Mouse (Mus musculus) limb, embryonic 14.5 days (tissue): ENCODE measurements around the gene Eif2b5. TPM values are rescaled to one million over a fixed set of nuclear protein-coding genes. Genes with fewer than 3 reads are reported as not detected.

Experiments
- ATAC-seq: fragments of 200-750 bp; cut with Nextera tagmentation; 2 replicates; pipeline ENCODE4 v1.8.0; 2017; ENCODE audit warnings: low read depth, moderate number of reproducible peaks, moderate TSS enrichment; ENCODE audit not compliant: low FRiP score
- DNase-seq: peaks from one replicate; pipeline ENCODE4 v3.0.0-alpha.2; 2015; ENCODE audit warnings: low spot score
- H3K27ac ChIP-seq: fragments of 300-500 bp; sonication (generic); replicated peaks from 2 replicates; pipeline ENCODE4 v1.5.1; 2014; ENCODE audit warnings: low read depth, mild to moderate bottlenecking, low read length, moderate library complexity, mixed read lengths
- H3K27me3 ChIP-seq: fragments of 300-500 bp; sonication (generic); 2 replicates; pipeline ENCODE4 v1.6.1; 2014; ENCODE audit warnings: low read length, mixed read lengths; ENCODE audit not compliant: control insufficient read depth, insufficient read depth
- H3K36me3 ChIP-seq: fragments of 300-500 bp; sonication (generic); 2 replicates; pipeline ENCODE4 v1.6.1; 2014; ENCODE audit warnings: mild to moderate bottlenecking, low read length, moderate library complexity, mixed read lengths; ENCODE audit not compliant: control insufficient read depth, insufficient read depth
- H3K4me1 ChIP-seq: fragments of 300-500 bp; sonication (generic); 2 replicates; pipeline ENCODE4 v1.6.1; 2014; ENCODE audit warnings: antibody characterized with exemption, low read length, mixed read lengths; ENCODE audit not compliant: control insufficient read depth, insufficient read depth
- H3K4me2 ChIP-seq: fragments of 300-500 bp; sonication (generic); replicated peaks from 2 replicates; pipeline ENCODE4 v1.6.1; 2014; ENCODE audit warnings: low read depth, mild to moderate bottlenecking, low read length, moderate library complexity; ENCODE audit not compliant: severe bottlenecking
- H3K4me3 ChIP-seq: fragments of 300-500 bp; sonication (generic); replicated peaks from 2 replicates; pipeline ENCODE4 v1.5.1; 2014; ENCODE audit warnings: low read length
- H3K9ac ChIP-seq: fragments of 300-500 bp; sonication (generic); 2 replicates; pipeline ENCODE4 v1.6.1; 2014; ENCODE audit warnings: mild to moderate bottlenecking, low read depth, low read length, moderate library complexity; ENCODE audit not compliant: severe bottlenecking
- H3K9me3 ChIP-seq: fragments of 300-500 bp; sonication (generic); 2 replicates; pipeline ENCODE4 v1.6.1; 2016; ENCODE audit warnings: low read length; ENCODE audit not compliant: control insufficient read depth
- POLR2A ChIP-seq: fragments of 200-500 bp; IDR thresholded peaks from 2 replicates; pipeline ENCODE4 v1.8.0; 2012; ENCODE audit warnings: inconsistent platforms, mild to moderate bottlenecking, moderate library complexity, borderline replicate concordance; ENCODE audit not compliant: insufficient read depth, insufficient read length; ENCODE audit errors: extremely low read depth
- WGBS: fragments of 180-500 bp; shearing (Covaris S2); extraction: QIAGEN DNeasy Blood & Tissue Kit; methylation state at CpG from one replicate; pipeline ENCODE4 v1.1.7; 2014; 5-methylcytosine and 5-hydroxymethylcytosine counted together
- polyA plus RNA-seq, 2 experiments: library from polyadenylated mRNA; depleted of rRNA in 1 of 2; stranded (reverse) in 1 of 2; unstranded in 1 of 2; fragments of >200 nt; fragmentation: Nextera tagmentation in 1 of 2; extraction: Ambion mirVana in 1 of 2; gene quantifications; 2 replicates each; pipeline versions ENCODE4 v1.2.1 to v1.2.3; 2012 to 2014

The Eif2b5 gene
- polyA plus RNA-seq, 2 experiments = 45.1 to 90.6 TPM

- WGBS = 76% methylated on average over 2 of the region's 2 CpGs
- TF ChIP-seq POLR2A = no peak
- no peak overlapping the region for H3K4me3 ChIP-seq
- ATAC-seq = no peak
- H3K36me3 ChIP-seq = no peaks in the 10 kb centered on the region
- DNase-seq = no peak
- no peaks in the 10 kb centered on the region for H3K4me1 ChIP-seq
- H3K27ac ChIP-seq = no peak overlapping the region
- no peak overlapping the region for H3K9ac ChIP-seq
- no peak overlapping the region for H3K4me2 ChIP-seq
- no peaks in the 10 kb centered on the region for H3K27me3 ChIP-seq
- no peaks in the 10 kb centered on the region for H3K9me3 ChIP-seq
These were observed 9.4 kb upstream of the Eif2b5 start for GRCm38 (mm10) chr16:20489233-20489632.

GRCm38 (mm10) chr16:20490581-20490980 is 8.0 kb upstream of the Eif2b5 start:
- Histone ChIP-seq H3K27me3 (no peaks in the 10 kb centered on the region), H3K9ac (no peak overlapping the region), H3K4me3 (no peak overlapping the region), H3K36me3 (no peaks in the 10 kb centered on the region), H3K27ac (no peak overlapping the region), H3K4me2 (no peak overlapping the region), H3K9me3 (no peaks in the 10 kb centered on the region), H3K4me1 (no peaks in the 10 kb centered on the region)
- no peak for ATAC-seq
- no peak for TF ChIP-seq POLR2A
- DNase-seq = no peak
- 39% methylated on average over 2 of the region's 2 CpGs for WGBS

GRCm38 (mm10) chr16:20491301-20491700 is 7.3 kb upstream of the Eif2b5 start:
- Histone ChIP-seq H3K27ac (no peak overlapping the region), H3K4me2 (no peak overlapping the region), H3K9me3 (no peaks in the 10 kb centered on the region), H3K9ac (no peak overlapping the region), H3K36me3 (no peaks in the 10 kb centered on the region), H3K27me3 (no peaks in the 10 kb centered on the region), H3K4me3 (no peak overlapping the region), H3K4me1 (no peaks in the 10 kb centered on the region)
- 65% methylated on average over 2 of the region's 2 CpGs for WGBS
- ATAC-seq = no peak
- no peak for DNase-seq
- no peak for TF ChIP-seq POLR2A

- TF ChIP-seq POLR2A = no peak
- WGBS = 75% methylated on average over 2 of the region's 2 CpGs
These were observed 5.2 kb upstream of the Eif2b5 start for GRCm38 (mm10) chr16:20493452-20493851.

GRCm38 (mm10) chr16:20496671-20497600 is 1.7 kb upstream of the Eif2b5 start:
- peak overlapping the region; percentile 29 for H3K4me3 ChIP-seq
- peak overlapping the region; percentile 22; the same call in 1 of the 2 replicates for H3K9ac ChIP-seq
- 15% methylated on average over 25 of the region's 25 CpGs for WGBS
- DNase-seq = peak; percentile 78
- H3K36me3 ChIP-seq = peaks cover 10% of the 10 kb centered on the region
- H3K4me1 ChIP-seq = peaks cover 6% of the 10 kb centered on the region; the same call in 1 of the 2 replicates
- no peak overlapping the region for H3K27ac ChIP-seq
- H3K9me3 ChIP-seq = no peaks in the 10 kb centered on the region
- no peaks in the 10 kb centered on the region for H3K27me3 ChIP-seq
- H3K4me2 ChIP-seq = peak overlapping the region; percentile 60
- peak; percentile 24; the same call in 1 of the 2 replicates for ATAC-seq
- TF ChIP-seq POLR2A = no peak

More at GRCm38 (mm10) chr16:20493452-20493851, 5.2 kb upstream of the Eif2b5 start:
- Histone ChIP-seq H3K9ac (no peak overlapping the region), H3K27ac (no peak overlapping the region), H3K4me1 (peaks cover 4% of the 10 kb centered on the region; the same call in 1 of the 2 replicates), H3K4me3 (no peak overlapping the region), H3K4me2 (no peak overlapping the region), H3K27me3 (no peaks in the 10 kb centered on the region), H3K36me3 (no peaks in the 10 kb centered on the region), H3K9me3 (no peaks in the 10 kb centered on the region)
- ATAC-seq = no peak
- DNase-seq = no peak
